Mouse (Mus musculus): Measurements from ENCODE around the gene Tdrkh. TPM values are rescaled to one million over a fixed set of nuclear protein-coding genes. Genes with fewer than 3 reads are reported as not detected.
A peak's percentile ranks its signal among the peaks of the same experiment; 100 is the strongest.

Gene Tdrkh
- polyA plus RNA-seq, 1 experiment, result 2.6 TPM

GRCm38 (mm10) chr3:94404366-94405054, 8.6 kb upstream of the Tdrkh start:
- no peaks in the 10 kb centered on the region for H3K36me3 ChIP-seq (ENCODE audit: control insufficient read depth, insufficient read depth, low read length)
- peak; percentile 48 for DNase-seq
- H3K4me3 ChIP-seq (ENCODE audit: control insufficient read depth, insufficient read depth, low read length), result no peak overlapping the region
- no peak for TF ChIP-seq CTCF (IDR thresholded peaks at IDR 0.05; ENCODE audit: borderline replicate concordance, control insufficient read depth, extremely low read depth, insufficient read depth, low read length, poor library complexity)
- 0 out of 2 replicates have a peak, but pooled peaks have one; percentile 8 for TF ChIP-seq POLR2A (IDR thresholded peaks at IDR 0.05; ENCODE audit: control insufficient read depth, extremely low read depth, insufficient read depth, low read length, poor library complexity)
- no peak overlapping the region for H3K27ac ChIP-seq (ENCODE audit: control insufficient read depth, insufficient read depth, low read length)
- no peaks in the 10 kb centered on the region for H3K27me3 ChIP-seq (ENCODE audit: control insufficient read depth, insufficient read depth, low read length)
- H3K4me1 ChIP-seq (replicated peaks; ENCODE audit: control insufficient read depth, insufficient read depth, low read length), result peaks cover 34% of the 10 kb centered on the region
- WGBS, result 52% methylated on average over 7 of the region's 7 CpGs

DNA sequence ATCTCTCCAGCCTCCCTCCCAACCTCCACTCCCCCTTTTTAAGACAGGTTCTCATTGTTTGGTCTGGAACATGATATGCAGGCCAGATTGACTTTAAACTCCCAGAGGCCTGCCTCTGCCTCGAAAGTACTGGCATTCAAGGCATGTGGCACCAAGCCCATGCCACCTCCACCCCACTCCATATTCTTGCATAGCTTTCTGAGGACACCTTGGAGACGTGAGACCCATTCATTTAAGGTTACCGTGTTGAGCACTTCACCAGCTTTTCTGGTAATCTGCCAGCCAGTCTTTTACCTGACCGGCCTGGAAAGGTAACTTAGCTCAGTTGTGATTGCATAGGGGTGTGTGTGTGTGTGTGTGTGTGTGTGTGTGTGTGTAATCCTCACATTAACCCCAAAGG, 7.5 kb upstream of the Tdrkh start:
- Histone ChIP-seq H3K4me3 (ENCODE audit: control insufficient read depth, insufficient read depth, low read length) (no peak overlapping the region), H3K27me3 (ENCODE audit: control insufficient read depth, insufficient read depth, low read length) (no peaks in the 10 kb centered on the region), H3K27ac (ENCODE audit: control insufficient read depth, insufficient read depth, low read length) (no peak overlapping the region), H3K36me3 (ENCODE audit: control insufficient read depth, insufficient read depth, low read length) (no peaks in the 10 kb centered on the region), H3K4me1 (replicated peaks; ENCODE audit: control insufficient read depth, insufficient read depth, low read length) (peaks cover 28% of the 10 kb centered on the region)
- WGBS, result 87% methylated on average over 4 of the region's 4 CpGs
- DNase-seq, result no peak
- TF ChIP-seq CTCF (IDR thresholded peaks at IDR 0.05; ENCODE audit: borderline replicate concordance, control insufficient read depth, extremely low read depth, insufficient read depth, low read length, poor library complexity) (no peak), POLR2A (IDR thresholded peaks at IDR 0.05; ENCODE audit: control insufficient read depth, extremely low read depth, insufficient read depth, low read length, poor library complexity) (no peak)

- 5% methylated on average over 25 of the region's 25 CpGs for WGBS
- H3K36me3 ChIP-seq (ENCODE audit: control insufficient read depth, insufficient read depth, low read length), result no peaks in the 10 kb centered on the region
- no peaks in the 10 kb centered on the region for H3K27me3 ChIP-seq (ENCODE audit: control insufficient read depth, insufficient read depth, low read length)
- peak overlapping the region; percentile 27; the same call in 1 of the 2 replicates for H3K27ac ChIP-seq (ENCODE audit: control insufficient read depth, insufficient read depth, low read length)
- peaks cover 10% of the 10 kb centered on the region for H3K4me1 ChIP-seq (replicated peaks; ENCODE audit: control insufficient read depth, insufficient read depth, low read length)
- TF ChIP-seq CTCF (IDR thresholded peaks at IDR 0.05; ENCODE audit: borderline replicate concordance, control insufficient read depth, extremely low read depth, insufficient read depth, low read length, poor library complexity) (no peak), POLR2A (IDR thresholded peaks at IDR 0.05; ENCODE audit: control insufficient read depth, extremely low read depth, insufficient read depth, low read length, poor library complexity) (no peak)
- DNase-seq, result no peak
- H3K4me3 ChIP-seq (ENCODE audit: control insufficient read depth, insufficient read depth, low read length), result peak overlapping the region; percentile 52
Measured at GRCm38 (mm10) chr3:94412530-94412929, 543 bp upstream of the Tdrkh start.

GRCm38 (mm10) chr3:94430980-94431379, 17.9 kb downstream of the Tdrkh start:
- 36% methylated on average over 2 of the region's 2 CpGs for WGBS
- H3K36me3 ChIP-seq (ENCODE audit: control insufficient read depth, insufficient read depth, low read length), result peaks cover 3% of the 10 kb centered on the region; the same call in 1 of the 2 replicates
- H3K4me1 ChIP-seq (replicated peaks; ENCODE audit: control insufficient read depth, insufficient read depth, low read length), result no peaks in the 10 kb centered on the region
- no peak for DNase-seq
- no peaks in the 10 kb centered on the region for H3K27me3 ChIP-seq (ENCODE audit: control insufficient read depth, insufficient read depth, low read length)
- TF ChIP-seq POLR2A (IDR thresholded peaks at IDR 0.05; ENCODE audit: control insufficient read depth, extremely low read depth, insufficient read depth, low read length, poor library complexity), result no peak
- TF ChIP-seq CTCF (IDR thresholded peaks at IDR 0.05; ENCODE audit: borderline replicate concordance, control insufficient read depth, extremely low read depth, insufficient read depth, low read length, poor library complexity), result no peak
- H3K27ac ChIP-seq (ENCODE audit: control insufficient read depth, insufficient read depth, low read length), result no peak overlapping the region
- no peak overlapping the region for H3K4me3 ChIP-seq (ENCODE audit: control insufficient read depth, insufficient read depth, low read length)

GRCm38 (mm10) chr3:94434305-94434704, 21.2 kb downstream of the Tdrkh start:
- 97% methylated on average over 2 of the region's 2 CpGs for WGBS
- no peak overlapping the region for H3K27ac ChIP-seq (ENCODE audit: control insufficient read depth, insufficient read depth, low read length)
- TF ChIP-seq CTCF (IDR thresholded peaks at IDR 0.05; ENCODE audit: borderline replicate concordance, control insufficient read depth, extremely low read depth, insufficient read depth, low read length, poor library complexity), result no peak
- H3K4me1 ChIP-seq (replicated peaks; ENCODE audit: control insufficient read depth, insufficient read depth, low read length), result no peaks in the 10 kb centered on the region
- no peaks in the 10 kb centered on the region for H3K36me3 ChIP-seq (ENCODE audit: control insufficient read depth, insufficient read depth, low read length)
- no peak for DNase-seq
- no peaks in the 10 kb centered on the region for H3K27me3 ChIP-seq (ENCODE audit: control insufficient read depth, insufficient read depth, low read length)
- no peak overlapping the region for H3K4me3 ChIP-seq (ENCODE audit: control insufficient read depth, insufficient read depth, low read length)

- H3K36me3 ChIP-seq (ENCODE audit: control insufficient read depth, insufficient read depth, low read length), result no peaks in the 10 kb centered on the region
- 94% methylated on average over 9 of the region's 9 CpGs for WGBS
Measured at GRCm38 (mm10) chr3:94436420-94436819, 23.3 kb downstream of the Tdrkh start.

More at GRCm38 (mm10) chr3:94436420-94436819, 23.3 kb downstream of the Tdrkh start:
- Histone ChIP-seq H3K27ac (ENCODE audit: control insufficient read depth, insufficient read depth, low read length) (no peak overlapping the region), H3K27me3 (ENCODE audit: control insufficient read depth, insufficient read depth, low read length) (no peaks in the 10 kb centered on the region), H3K4me3 (ENCODE audit: control insufficient read depth, insufficient read depth, low read length) (no peak overlapping the region), H3K4me1 (replicated peaks; ENCODE audit: control insufficient read depth, insufficient read depth, low read length) (no peaks in the 10 kb centered on the region)
- DNase-seq, result no peak
- TF ChIP-seq CTCF (IDR thresholded peaks at IDR 0.05; ENCODE audit: borderline replicate concordance, control insufficient read depth, extremely low read depth, insufficient read depth, low read length, poor library complexity) (no peak), POLR2A (IDR thresholded peaks at IDR 0.05; ENCODE audit: control insufficient read depth, extremely low read depth, insufficient read depth, low read length, poor library complexity) (no peak)
